Mouse (Mus musculus) bone marrow macrophage, adult 2 months (primary cell): ENCODE data around the gene Slain2.

Source experiments
- CTCF ChIP-seq: IDR thresholded peaks from 2 replicates; pipeline ENCODE4 v1.5.1; 2012; ENCODE audit warnings: low read depth, mild to moderate bottlenecking, low read length, moderate library complexity
- POLR2A ChIP-seq: IDR thresholded peaks from 2 replicates; pipeline ENCODE4 v1.6.1; 2012; ENCODE audit warnings: mild to moderate bottlenecking, low read depth, low read length, borderline replicate concordance

GRCm38 (mm10) chr5:72882412-72882765, 31.7 kb upstream of the Slain2 start:
- TF ChIP-seq CTCF (no peak), POLR2A (no peak)
